Mouse (Mus musculus): ENCODE measurements around the gene Scamp2.

- TF ChIP-seq POLR2A (IDR thresholded peaks at IDR 0.05; ENCODE audit: borderline replicate concordance, low read depth, low read length) (no peak), CTCF (IDR thresholded peaks at IDR 0.05; ENCODE audit: low read depth, low read length) (peak; percentile 86)
Measured at GRCm38 (mm10) chr9:57629118-57629874, 68.6 kb downstream of the Scamp2 start.
